Mouse (Mus musculus) gastrocnemius, postnatal 25 days (tissue): ENCODE data around the gene Cchcr1. TPM values are rescaled to one million over a fixed set of nuclear protein-coding genes. Genes with fewer than 3 reads are reported as not detected.
A peak's percentile ranks its signal among the peaks of the same experiment; 100 is the strongest.

Source experiments
- DNase-seq: peaks from one replicate; pipeline ENCODE4 v3.0.0; 2022
- total RNA-seq, 2 experiments: library from RNA; stranded (reverse); gene quantifications; 1 replicate in 1 of 2; 2 replicates in 1 of 2; pipeline ENCODE4 v1.2.3; 2021

The Cchcr1 gene
- total RNA-seq, 2 experiments from 2014 or later: 2.5 to 2.7 TPM

DNA sequence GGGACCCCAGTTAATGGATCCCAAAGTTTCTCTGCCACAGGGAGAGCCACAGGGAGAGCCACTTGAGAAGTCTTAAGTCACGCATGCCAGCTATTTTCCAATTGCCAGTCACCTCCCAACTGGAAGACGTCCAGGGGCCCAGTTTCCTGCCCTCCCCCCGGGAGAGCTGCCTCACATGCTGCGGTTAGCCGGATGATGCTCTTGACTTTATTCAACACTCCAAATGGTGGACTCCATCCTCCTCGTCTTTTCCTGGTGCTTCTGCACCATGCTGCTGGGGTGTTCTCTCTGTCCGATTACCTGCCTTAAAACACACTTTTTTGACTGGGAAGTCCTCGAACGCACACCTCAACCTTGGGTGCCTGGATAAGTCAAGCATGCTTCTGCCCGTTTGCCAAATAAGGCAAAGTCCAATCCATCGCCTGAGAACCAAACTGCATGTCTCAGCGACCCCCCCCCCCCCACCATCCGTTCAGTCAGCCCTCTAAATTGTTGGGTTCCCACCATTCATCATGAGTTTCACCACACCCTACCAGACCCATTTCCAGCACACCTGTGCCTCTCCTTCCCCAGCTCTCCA, 39.4 kb downstream of the Cchcr1 start:
- no peak for DNase-seq

DNA sequence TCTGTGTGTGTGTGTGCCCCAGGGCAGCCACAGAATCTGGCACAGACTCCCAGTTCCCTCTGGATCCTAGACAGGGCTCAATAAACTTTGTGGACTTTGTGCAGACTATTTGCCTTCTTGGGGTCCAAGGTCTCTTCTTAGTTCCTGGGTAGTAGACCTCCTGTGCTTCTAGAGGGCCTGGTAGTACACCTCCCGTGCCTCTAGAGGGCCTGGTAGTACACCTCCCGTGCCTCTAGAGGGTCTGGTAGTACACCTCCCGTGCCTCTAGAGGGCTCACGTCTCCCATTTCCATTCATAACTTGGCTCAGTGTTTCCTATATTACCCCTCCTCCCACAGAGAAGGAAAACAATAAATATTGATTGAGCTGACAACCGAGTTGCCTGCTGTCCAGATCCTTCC, 39.9 kb downstream of the Cchcr1 start:
- no peak for DNase-seq

DNA sequence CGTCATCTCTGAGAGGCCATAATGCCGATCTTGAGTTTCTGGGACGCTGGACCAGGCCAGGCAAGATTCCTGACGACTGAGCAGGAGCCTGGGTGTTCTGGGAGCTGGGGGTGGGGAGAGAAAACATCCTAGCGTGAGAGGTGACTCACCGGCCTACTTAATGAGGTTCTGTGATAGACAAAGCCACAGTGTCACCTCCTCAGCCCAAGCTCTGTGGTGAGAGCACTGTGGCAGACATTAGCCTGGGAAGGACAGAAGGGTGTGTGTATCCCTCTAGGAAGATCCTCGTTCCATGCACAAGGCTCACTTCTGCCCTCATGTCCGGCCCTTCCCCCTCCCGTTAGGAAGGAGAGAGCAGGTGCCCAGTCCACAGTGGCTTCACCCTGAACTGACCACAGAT, 40.5 kb downstream of the Cchcr1 start:
- no peak for DNase-seq

GRCm38 (mm10) chr17:35558216-35558615, 41.3 kb downstream of the Cchcr1 start:
- no peak for DNase-seq

GRCm38 (mm10) chr17:35567150-35567549, 50.2 kb downstream of the Cchcr1 start, which contains the start of gene 2300002M23Rik:
Gene 2300002M23Rik, plus strand, starts transcription at chr17:35567450.
- DNase-seq: no peak

DNA sequence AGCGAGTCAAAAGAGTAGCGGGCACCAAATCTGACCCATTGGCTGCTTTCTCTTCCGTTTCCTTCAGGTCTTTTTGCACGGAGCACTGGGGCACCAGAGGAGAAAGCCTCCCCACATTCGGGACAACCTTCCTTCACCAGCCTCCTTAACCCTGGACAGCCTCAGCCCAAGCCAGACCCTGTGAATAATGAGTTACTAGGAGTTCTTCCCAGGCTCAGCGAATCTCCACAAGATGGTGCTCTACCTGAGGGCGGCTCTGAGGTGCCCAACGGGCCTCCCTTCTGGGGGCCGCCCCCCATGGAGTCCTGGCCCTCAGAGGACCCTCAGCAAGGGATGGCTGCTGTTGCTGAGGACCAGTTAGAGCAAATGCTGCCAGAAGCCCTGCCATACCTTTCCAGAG, 50.9 kb downstream of the Cchcr1 start:
- DNase-seq: no peak

GRCm38 (mm10) chr17:35569091-35569944, 52.4 kb downstream of the Cchcr1 start:
- no peak for DNase-seq

DNA sequence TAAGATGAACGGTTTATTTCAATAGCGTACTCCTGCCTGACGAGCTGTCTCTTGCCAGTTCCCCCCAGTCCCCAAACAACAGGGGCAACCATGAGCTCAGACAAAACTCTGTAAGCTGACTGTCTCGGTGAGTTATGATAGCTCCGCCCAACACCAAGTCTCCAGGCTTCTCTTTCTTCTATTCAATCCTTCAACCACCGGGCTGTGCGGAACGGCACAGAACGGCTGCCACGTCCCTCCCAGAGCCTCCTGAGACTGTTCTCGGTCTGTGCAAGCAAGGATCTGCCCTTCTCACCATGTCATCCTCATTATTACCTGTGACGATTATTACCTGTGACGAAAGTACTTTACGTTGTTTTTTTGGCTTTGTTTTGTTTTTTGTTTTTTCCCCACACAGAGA, 53.9 kb downstream of the Cchcr1 start:
- no peak for DNase-seq

- no peak for DNase-seq
These were observed 54.6 kb downstream of the Cchcr1 start for GRCm38 (mm10) chr17:35571477-35571876.

- DNase-seq: peak; percentile 26
These were observed 61.3 kb downstream of the Cchcr1 start for GRCm38 (mm10) chr17:35578211-35578610.

Other genes with a start within 250 kb of the Cchcr1 start
- under 1 TPM; 0.20 to 0.86 TPM for gene H2-Q1, start 196.7 kb upstream of the Cchcr1 start, total RNA-seq
- under 1 TPM; 0.36 to 0.78 TPM for gene H2-Q2, start 174.9 kb upstream of the Cchcr1 start, total RNA-seq
- 1 to 10 TPM; 2.2 to 3.9 TPM for gene H2-Q4, start 137.5 kb upstream of the Cchcr1 start, total RNA-seq
- not detected for gene H2-Q6, start 92.2 kb upstream of the Cchcr1 start, total RNA-seq
- gene H2-Q7, start 77.9 kb upstream of the Cchcr1 start, total RNA-seq: under 1 TPM; 0.38 to 0.70 TPM
- gene H2-Q10, start 47.0 kb upstream of the Cchcr1 start, total RNA-seq: 1 to 10 TPM in 1 of 2 experiments, under 1 TPM in 1; 0.15 to 1.3 TPM
- gene Pou5f1, start 11.1 kb upstream of the Cchcr1 start, total RNA-seq: under 1 TPM in 1 of 2 experiments, not detected in 1; 0.27 TPM
- 1 to 10 TPM; 1.5 to 2.9 TPM for gene Tcf19, start 276 bp upstream of the Cchcr1 start, total RNA-seq
- not detected for gene Psors1c2, start 16.1 kb downstream of the Cchcr1 start, total RNA-seq
- gene Cdsn, start 35.0 kb downstream of the Cchcr1 start, total RNA-seq: under 1 TPM in 1 of 2 experiments, not detected in 1; 0.91 TPM
- gene 2300002M23Rik, start 50.4 kb downstream of the Cchcr1 start, total RNA-seq: not detected
- gene Sfta2, start 84.4 kb downstream of the Cchcr1 start, total RNA-seq: not detected
- gene Gm9573, start 109.5 kb downstream of the Cchcr1 start, total RNA-seq: not detected
- gene Mucl3, start 126.6 kb downstream of the Cchcr1 start, total RNA-seq: not detected
- gene Vars2, start 150.5 kb downstream of the Cchcr1 start, total RNA-seq: 10 to 100 TPM in 1 of 2 experiments, 1 to 10 TPM in 1; 9.9 to 14.7 TPM
- gene Gtf2h4, start 156.6 kb downstream of the Cchcr1 start, total RNA-seq: 10 to 100 TPM; 14.7 to 15.3 TPM
- 10 to 100 TPM; 14.1 to 16.1 TPM for gene Ddr1, start 187.5 kb downstream of the Cchcr1 start, total RNA-seq